Mouse (Mus musculus): Measurements from ENCODE around the gene Pkp4.

The Pkp4 gene

GRCm38 (mm10) chr2:59184107-59185064 is 23.7 kb downstream of the Pkp4 start:
- DNase-seq: no peak

- DNase-seq: peak in 1 of 2 experiments; percentile 66
Measured at GRCm38 (mm10) chr2:59186122-59186521, 25.5 kb downstream of the Pkp4 start.

GRCm38 (mm10) chr2:59186966-59187365 is 26.3 kb downstream of the Pkp4 start:
- no peak for DNase-seq

- peak; percentile 58 to 70 for DNase-seq
Measured at GRCm38 (mm10) chr2:59188306-59188705, 27.7 kb downstream of the Pkp4 start.

GRCm38 (mm10) chr2:59189661-59190185 is 29.1 kb downstream of the Pkp4 start:
- no peak for DNase-seq

GRCm38 (mm10) chr2:59190186-59190585 is 29.5 kb downstream of the Pkp4 start:
- DNase-seq: no peak

GRCm38 (mm10) chr2:59191466-59191865 is 30.8 kb downstream of the Pkp4 start:
- peak; percentile 78 to 81 for DNase-seq

GRCm38 (mm10) chr2:59193117-59193516 is 32.5 kb downstream of the Pkp4 start:
- DNase-seq: no peak

- DNase-seq: no peak
Measured at GRCm38 (mm10) chr2:59197156-59197555, 36.5 kb downstream of the Pkp4 start.

GRCm38 (mm10) chr2:59199476-59199976 is 38.9 kb downstream of the Pkp4 start:
- DNase-seq: no peak

- DNase-seq: no peak
Measured at GRCm38 (mm10) chr2:59200511-59200910, 39.9 kb downstream of the Pkp4 start.

GRCm38 (mm10) chr2:59202930-59203329 is 42.3 kb downstream of the Pkp4 start:
- no peak for DNase-seq

GRCm38 (mm10) chr2:59203627-59204425 is 43.2 kb downstream of the Pkp4 start:
- DNase-seq: no peak

GRCm38 (mm10) chr2:59205092-59205491 is 44.4 kb downstream of the Pkp4 start:
- DNase-seq: no peak

GRCm38 (mm10) chr2:59206190-59206589 is 45.5 kb downstream of the Pkp4 start:
- peak; percentile 20 to 46 for DNase-seq

GRCm38 (mm10) chr2:59207240-59207639 is 46.6 kb downstream of the Pkp4 start:
- peak in 1 of 2 experiments; percentile 33 for DNase-seq

- DNase-seq: peak; percentile 74 to 75
Measured at GRCm38 (mm10) chr2:59207725-59208124, 47.1 kb downstream of the Pkp4 start.

GRCm38 (mm10) chr2:59208276-59208675 is 47.6 kb downstream of the Pkp4 start:
- no peak for DNase-seq

- DNase-seq: no peak
Measured at GRCm38 (mm10) chr2:59211051-59211450, 50.4 kb downstream of the Pkp4 start.

GRCm38 (mm10) chr2:59212430-59212829 is 51.8 kb downstream of the Pkp4 start:
- peak in 1 of 2 experiments; percentile 27 for DNase-seq

- DNase-seq: no peak
Measured at GRCm38 (mm10) chr2:59212846-59213245, 52.2 kb downstream of the Pkp4 start.

- no peak for DNase-seq
Measured at GRCm38 (mm10) chr2:59217931-59218330, 57.3 kb downstream of the Pkp4 start.
